Mouse (Mus musculus) myocyte (in vitro differentiated cells): Measurements from ENCODE around the gene Tma7.

Source experiments
- CEBPB ChIP-seq: IDR thresholded peaks from 2 replicates; pipeline ENCODE4 v1.6.1; 2011; ENCODE audit warnings: mild to moderate bottlenecking, moderate library complexity; ENCODE audit not compliant: poor library complexity, insufficient read depth, severe bottlenecking
- E2F4 ChIP-seq: IDR thresholded peaks from one replicate; pipeline ENCODE4 v1.6.1; 2011; ENCODE audit warnings: mild to moderate bottlenecking, control low read depth, moderate library complexity; ENCODE audit not compliant: insufficient read depth
- MAX ChIP-seq: IDR thresholded peaks from one replicate; pipeline ENCODE4 v1.6.1; 2011; ENCODE audit warnings: low read depth, mild to moderate bottlenecking, control low read depth
- MYOD1 ChIP-seq, 3 experiments: IDR thresholded peaks; one replicate each; pipeline ENCODE4 v1.6.1; 2011; ENCODE audit warnings: control low read depth in 2 of 3, low read depth in 2 of 3, mild to moderate bottlenecking in 2 of 3, moderate library complexity in 1 of 3; ENCODE audit not compliant: insufficient read length in 2 of 3, control insufficient read depth in 1 of 3
- MYOG ChIP-seq, 3 experiments: IDR thresholded peaks; one replicate each; pipeline ENCODE4 v1.6.1; 2011; ENCODE audit warnings: control low read depth in 2 of 3, low read depth in 2 of 3, mild to moderate bottlenecking in 2 of 3; ENCODE audit not compliant: insufficient read length in 2 of 3, control insufficient read depth in 1 of 3, insufficient read depth in 1 of 3
- POLR2A ChIP-seq: IDR thresholded peaks from one replicate; pipeline ENCODE4 v1.6.1; 2011; ENCODE audit warnings: low read depth, mild to moderate bottlenecking, control low read depth, moderate library complexity; ENCODE audit not compliant: insufficient read length
- POLR2AphosphoS2 ChIP-seq: IDR thresholded peaks from one replicate; pipeline ENCODE4 v1.6.1; 2011; ENCODE audit warnings: low read depth, control low read depth; ENCODE audit not compliant: insufficient read length
- SRF ChIP-seq: IDR thresholded peaks from one replicate; pipeline ENCODE4 v1.6.1; 2011; ENCODE audit warnings: low read depth; ENCODE audit not compliant: control insufficient read depth, insufficient read length
- TCF12 ChIP-seq: IDR thresholded peaks from one replicate; pipeline ENCODE4 v1.6.1; 2011; ENCODE audit warnings: mild to moderate bottlenecking, control low read depth; ENCODE audit not compliant: poor library complexity, insufficient read depth, severe bottlenecking
- TCF3 ChIP-seq: IDR thresholded peaks from one replicate; pipeline ENCODE4 v1.6.1; 2011; ENCODE audit warnings: low read depth, control low read depth; ENCODE audit not compliant: insufficient read length

- no peak for TF ChIP-seq POLR2A
- no peak for TF ChIP-seq E2F4
- TF ChIP-seq MAX = no peak
- TF ChIP-seq CEBPB = no peak
- TF ChIP-seq POLR2AphosphoS2 = no peak
- no peak for TF ChIP-seq TCF12
- TF ChIP-seq SRF = no peak
- TF ChIP-seq TCF3 = no peak
- TF ChIP-seq MYOD1 (IDR thresholded peaks at IDR 0.05; ENCODE audit: control insufficient read depth in 1 of 3, insufficient read length in 2 of 3, low read depth in 2 of 3) = no peak
- no peak for TF ChIP-seq MYOG (IDR thresholded peaks at IDR 0.05; ENCODE audit: control insufficient read depth in 1 of 3, insufficient read depth in 1 of 3, insufficient read length in 2 of 3, low read depth in 2 of 3)
These were observed 35.7 kb upstream of the Tma7 start for GRCm38 (mm10) chr9:109118106-109118505.
